Mouse (Mus musculus) MEL (cell line): ENCODE measurements around the gene Rab39. TPM values are rescaled to one million over a fixed set of nuclear protein-coding genes. Genes with fewer than 3 reads are reported as not detected.

ENCODE experiments used
- DNase-seq: peaks from one replicate; pipeline ENCODE4 v3.0.0; 2011; ENCODE audit warnings: low read depth, low spot score
- H3K27ac ChIP-seq: 2 replicates; pipeline ENCODE4 v1.5.1; 2012; ENCODE audit warnings: low read depth, mild to moderate bottlenecking, control low read depth, low read length, moderate library complexity; ENCODE audit not compliant: control insufficient read depth
- H3K27me3 ChIP-seq, 2 experiments: fragments of 150-350 bp in 1 of 2; sonication (generic) in 1 of 2; 2 replicates each; pipeline ENCODE4 v1.6.1; 2012; ENCODE audit warnings: low read length in 2 of 2, mild to moderate bottlenecking in 2 of 2, improper control_type of control experiment in 1 of 2, moderate library complexity in 1 of 2; ENCODE audit not compliant: insufficient read depth in 2 of 2, control insufficient read depth in 1 of 2
- H3K36me3 ChIP-seq, 2 experiments: 2 replicates each; pipeline ENCODE4 v1.6.1; 2012 to 2014; ENCODE audit warnings: low read length in 2 of 2, improper control_type of control experiment in 1 of 2, inconsistent platforms in 1 of 2, mild to moderate bottlenecking in 1 of 2; ENCODE audit not compliant: insufficient read depth in 2 of 2, control insufficient read depth in 1 of 2
- H3K4me1 ChIP-seq, 2 experiments: fragments of 150-350 bp in 1 of 2; sonication (generic) in 1 of 2; 2 replicates each; pipeline ENCODE4 v1.6.1; 2012; ENCODE audit warnings: low read length in 2 of 2, improper control_type of control experiment in 1 of 2, mild to moderate bottlenecking in 1 of 2; ENCODE audit not compliant: insufficient read depth in 2 of 2, control insufficient read depth in 1 of 2
- H3K4me3 ChIP-seq, 2 experiments: fragments of 150-350 bp in 1 of 2; sonication (generic) in 1 of 2; 2 replicates each; pipeline ENCODE4 v1.5.1; 2012; ENCODE audit warnings: low read depth in 2 of 2, low read length in 2 of 2, mild to moderate bottlenecking in 2 of 2, moderate library complexity in 2 of 2, control low read depth in 1 of 2, improper control_type of control experiment in 1 of 2; ENCODE audit not compliant: control insufficient read depth in 1 of 2, insufficient read depth in 1 of 2
- H3K79me2 ChIP-seq: 2 replicates; pipeline ENCODE4 v1.6.1; 2012; ENCODE audit warnings: mild to moderate bottlenecking, low read length, moderate library complexity; ENCODE audit not compliant: control insufficient read depth, poor library complexity, insufficient read depth
- H3K9ac ChIP-seq: 2 replicates; pipeline ENCODE4 v1.6.1; 2012; ENCODE audit warnings: low read depth, mild to moderate bottlenecking, control low read depth, low read length, moderate library complexity; ENCODE audit not compliant: control insufficient read depth, poor library complexity, severe bottlenecking
- H3K9me3 ChIP-seq: fragments of 150-350 bp; sonication (generic); replicated peaks from 2 replicates; pipeline ENCODE4 v1.6.1; 2012; ENCODE audit warnings: mild to moderate bottlenecking, low read length, improper control_type of control experiment, moderate library complexity; ENCODE audit not compliant: insufficient read depth
- BHLHE40 ChIP-seq: IDR thresholded peaks from 2 replicates; pipeline ENCODE4 v1.6.1; 2012; ENCODE audit warnings: low read depth, mild to moderate bottlenecking, inconsistent platforms, low read length, improper control_type of control experiment, borderline replicate concordance
- CHD1 ChIP-seq: IDR thresholded peaks from 2 replicates; pipeline ENCODE4 v1.6.1; 2012; ENCODE audit warnings: low read depth, mild to moderate bottlenecking, inconsistent platforms, low read length, improper control_type of control experiment
- CTCF ChIP-seq, 3 experiments: IDR thresholded peaks in 2 of 3; conservative IDR thresholded peaks in 1 of 3; 2 replicates each; pipeline ENCODE4 v1.5.1; 2011 to 2012; ENCODE audit warnings: low read length in 3 of 3, low read depth in 2 of 3, mild to moderate bottlenecking in 2 of 3, improper control_type of control experiment in 1 of 3, inconsistent platforms in 1 of 3, mixed read lengths in 1 of 3, moderate library complexity in 1 of 3; ENCODE audit not compliant: control insufficient read depth in 1 of 3, insufficient read depth in 1 of 3, poor library complexity in 1 of 3, severe bottlenecking in 1 of 3
- ELF1 ChIP-seq: IDR thresholded peaks from 2 replicates; pipeline ENCODE4 v1.6.1; 2014; ENCODE audit warnings: low read depth, mild to moderate bottlenecking, inconsistent platforms, low read length, improper control_type of control experiment, moderate library complexity
- EP300 ChIP-seq, 2 experiments: IDR thresholded peaks; 2 replicates each; pipeline ENCODE4 v1.6.1; 2011; ENCODE audit warnings: improper control_type of control experiment in 2 of 2, low read length in 2 of 2, low read depth in 1 of 2, mild to moderate bottlenecking in 1 of 2
- ETS1 ChIP-seq: IDR thresholded peaks from 2 replicates; pipeline ENCODE4 v1.6.1; 2012; ENCODE audit warnings: low read depth, mild to moderate bottlenecking, inconsistent platforms, low read length, improper control_type of control experiment, moderate library complexity
- GATA1 ChIP-seq: IDR thresholded peaks from 2 replicates; pipeline ENCODE4 v1.6.1; 2011; ENCODE audit warnings: low read depth, low read length, improper control_type of control experiment
- MAX ChIP-seq: IDR thresholded peaks from 2 replicates; pipeline ENCODE4 v1.6.1; 2011; ENCODE audit warnings: low read length, improper control_type of control experiment
- RAD21 ChIP-seq: IDR thresholded peaks from 2 replicates; pipeline ENCODE4 v1.6.1; 2011; ENCODE audit warnings: mild to moderate bottlenecking, low read depth, low read length, improper control_type of control experiment
- SIN3A ChIP-seq: IDR thresholded peaks from 2 replicates; pipeline ENCODE4 v1.6.1; 2012; ENCODE audit warnings: low read length, improper control_type of control experiment, inconsistent platforms
- SMC3 ChIP-seq: IDR thresholded peaks from 2 replicates; pipeline ENCODE4 v1.6.1; 2011; ENCODE audit warnings: low read depth, low read length, improper control_type of control experiment
- TAL1 ChIP-seq: IDR thresholded peaks from 2 replicates; pipeline ENCODE4 v1.6.1; 2012; ENCODE audit warnings: mild to moderate bottlenecking, inconsistent platforms, low read length, moderate library complexity, mixed read lengths
- TBP ChIP-seq: IDR thresholded peaks from 2 replicates; pipeline ENCODE4 v1.8.0; 2011; ENCODE audit warnings: low read depth, low read length, improper control_type of control experiment
- USF2 ChIP-seq, 2 experiments: IDR thresholded peaks; 2 replicates each; pipeline ENCODE4 v1.6.1; 2011 to 2012; ENCODE audit warnings: improper control_type of control experiment in 2 of 2, low read length in 2 of 2, borderline replicate concordance in 1 of 2, inconsistent platforms in 1 of 2, low read depth in 1 of 2, mild to moderate bottlenecking in 1 of 2; ENCODE audit not compliant: insufficient read depth in 1 of 2
- ZC3H11A ChIP-seq: IDR thresholded peaks from 2 replicates; pipeline ENCODE4 v1.6.1; 2012; ENCODE audit warnings: low read depth, mild to moderate bottlenecking, inconsistent platforms, low read length, improper control_type of control experiment
- ZMIZ1 ChIP-seq: IDR thresholded peaks from 2 replicates; pipeline ENCODE4 v1.6.1; 2012; ENCODE audit warnings: low read depth, mild to moderate bottlenecking, inconsistent platforms, low read length, improper control_type of control experiment, moderate library complexity
- polyA plus RNA-seq, 2 experiments: library from polyadenylated mRNA; stranded (reverse) in 1 of 2; unstranded in 1 of 2; fragments of >175 nt in 1 of 2; fragments of >200 nt in 1 of 2; gene quantifications; 2 replicates each; pipeline versions ENCODE4 v1.2.1 to v1.2.4; 2012; ENCODE audit warnings: low replicate concordance in 2 of 2, low read depth in 1 of 2; ENCODE audit not compliant: insufficient read length in 2 of 2, insufficient read depth in 1 of 2, missing spikeins in 1 of 2
- total RNA-seq: library from RNA; depleted of rRNA; stranded (reverse); fragments of 300-350 nt; gene quantifications from 2 replicates; pipeline ENCODE4 v1.2.3, GENCODE M21; 2012

Gene Rab39
- total and polyA plus RNA-seq, 3 experiments = 0.10 TPM; not detected in 2

DNA sequence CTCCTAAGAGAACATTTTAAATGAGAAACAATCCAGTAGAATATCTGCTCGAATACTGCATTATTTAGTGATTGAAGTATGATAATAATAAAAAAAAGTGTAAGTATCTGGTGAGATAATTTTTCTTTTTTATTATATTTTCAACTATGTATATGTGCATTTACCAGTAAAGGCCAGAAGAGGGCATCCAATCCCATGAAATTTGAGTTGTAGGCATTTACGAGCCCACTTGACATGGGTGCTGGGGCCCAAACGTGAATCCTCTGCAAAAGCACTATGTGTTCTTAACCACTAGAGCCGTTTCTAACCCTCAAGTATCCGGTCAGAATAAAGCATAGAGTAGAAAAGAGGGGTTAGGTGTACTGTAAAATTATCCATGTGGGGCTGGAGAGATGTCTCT lies 44.9 kb upstream of the Rab39 start:
- Histone ChIP-seq H3K27ac (no peak overlapping the region), H3K79me2 (no peaks in the 10 kb centered on the region), H3K4me3 (no peak overlapping the region), H3K4me1 (no peaks in the 10 kb centered on the region), H3K36me3 (no peaks in the 10 kb centered on the region), H3K9ac (no peak overlapping the region), H3K27me3 (peaks cover 0 to 2% of the 10 kb centered on the region in 2 experiments; a peak in 3 of 4 replicates), H3K9me3 (no peaks in the 10 kb centered on the region)
- DNase-seq = peak; percentile 26
- TF ChIP-seq GATA1 (no peak), TBP (no peak), EP300 (IDR thresholded peaks at IDR 0.05; ENCODE audit: low read depth in 1 of 2, low read length in 2 of 2) (no peak), ZC3H11A (no peak), RAD21 (peak; percentile 45), SMC3 (peak; percentile 30), ETS1 (no peak), CHD1 (no peak), ZMIZ1 (no peak), CTCF (IDR thresholded peaks at IDR 0.05 in 2 of 3, conservative IDR thresholded peaks at IDR 0.05 in 1 of 3; ENCODE audit: control insufficient read depth in 1 of 3, insufficient read depth in 1 of 3, low read depth in 2 of 3, low read length in 3 of 3, poor library complexity in 1 of 3, severe bottlenecking in 1 of 3) (peak; percentile 13 to 52 (median 16); a peak in 3 of 6 replicates), ELF1 (no peak), TAL1 (no peak), USF2 (IDR thresholded peaks at IDR 0.05; ENCODE audit: borderline replicate concordance in 1 of 2, insufficient read depth in 1 of 2, low read depth in 1 of 2, low read length in 2 of 2) (no peak)

DNA sequence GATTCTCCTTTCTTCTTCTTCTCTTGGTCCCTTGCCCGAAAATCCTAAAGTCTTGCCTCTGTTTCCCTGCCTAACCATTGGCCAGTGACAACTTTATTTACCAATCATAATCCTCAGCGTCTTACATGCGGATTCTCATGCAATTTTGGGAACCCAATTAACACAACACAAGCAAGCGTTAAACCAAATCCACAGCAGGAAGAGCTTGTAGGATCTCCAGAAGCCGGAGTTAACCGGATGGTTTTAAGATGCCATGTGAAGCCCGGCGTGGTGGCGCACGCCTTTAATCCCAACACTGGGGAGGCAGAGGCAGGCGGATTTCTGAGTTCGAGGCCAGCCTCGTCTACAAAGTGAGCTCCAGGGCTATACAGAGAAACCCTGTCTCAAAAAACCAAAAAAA lies 44.4 kb upstream of the Rab39 start:
- TF ChIP-seq BHLHE40 (no peak), GATA1 (no peak), ETS1 (no peak), ZC3H11A (no peak), SIN3A (no peak), MAX (no peak)
- no peaks in the 10 kb centered on the region for H3K9me3 ChIP-seq
- no peak overlapping the region for H3K4me3 ChIP-seq
- no peaks in the 10 kb centered on the region for H3K4me1 ChIP-seq
- peaks cover 0 to 2% of the 10 kb centered on the region in 2 experiments; a peak in 3 of 4 replicates for H3K27me3 ChIP-seq
- no peak overlapping the region for H3K27ac ChIP-seq
- no peaks in the 10 kb centered on the region for H3K79me2 ChIP-seq
- DNase-seq = no peak
- no peaks in the 10 kb centered on the region for H3K36me3 ChIP-seq
- no peak overlapping the region for H3K9ac ChIP-seq
